Mouse (Mus musculus): ENCODE results near the gene Rnase13. TPM values are rescaled to one million over a fixed set of nuclear protein-coding genes. Genes with fewer than 3 reads are reported as not detected.

Rnase13 gene
- polyA plus RNA-seq, 1 experiment, result not detected

- H3ac ChIP-seq (ENCODE audit: control insufficient read depth, insufficient read length), result no peak overlapping the region
- H3K79me2 ChIP-seq (ENCODE audit: control insufficient read depth, insufficient read depth), result no peaks in the 10 kb centered on the region
- TF ChIP-seq USF1 (IDR thresholded peaks at IDR 0.05; ENCODE audit: low read depth), result no peak
- TF ChIP-seq REST (IDR thresholded peaks at IDR 0.05; ENCODE audit: insufficient read depth, insufficient read length), result no peak
- no peak for TF ChIP-seq TCF12 (IDR thresholded peaks at IDR 0.05; ENCODE audit: insufficient read depth, poor library complexity, severe bottlenecking)
- TF ChIP-seq POLR2AphosphoS2 (IDR thresholded peaks at IDR 0.05; ENCODE audit: insufficient read length, low read depth), result no peak
- TF ChIP-seq CEBPB (IDR thresholded peaks at IDR 0.05; ENCODE audit: insufficient read depth, poor library complexity, severe bottlenecking), result no peak
- no peak for TF ChIP-seq MYOD1 (IDR thresholded peaks at IDR 0.05; ENCODE audit: control insufficient read depth in 1 of 3, insufficient read length in 2 of 3, low read depth in 2 of 3)
- TF ChIP-seq TCF3 (IDR thresholded peaks at IDR 0.05; ENCODE audit: insufficient read length, low read depth), result no peak
- TF ChIP-seq POLR2A (IDR thresholded peaks at IDR 0.05; ENCODE audit: insufficient read length, low read depth), result no peak
- no peak for TF ChIP-seq E2F4 (IDR thresholded peaks at IDR 0.05; ENCODE audit: insufficient read depth)
- TF ChIP-seq MAX (IDR thresholded peaks at IDR 0.05; ENCODE audit: low read depth), result no peak
- TF ChIP-seq SRF (IDR thresholded peaks at IDR 0.05; ENCODE audit: control insufficient read depth, insufficient read length, low read depth), result no peak
- no peak overlapping the region for H3K4me3 ChIP-seq
- no peaks in the 10 kb centered on the region for H3K36me3 ChIP-seq (ENCODE audit: control insufficient read depth, insufficient read depth)
- peak overlapping the region; percentile 25 for H3K4me2 ChIP-seq (ENCODE audit: low read depth)
- H3K27me3 ChIP-seq (ENCODE audit: control insufficient read depth, insufficient read depth, insufficient read length), result no peaks in the 10 kb centered on the region
Measured at GRCm38 (mm10) chr14:51941577-51941976, 19.0 kb upstream of the Rnase13 start.

GRCm38 (mm10) chr14:51940944-51941560 lies 18.5 kb upstream of the Rnase13 start:
- no peak overlapping the region for H3K4me3 ChIP-seq
- no peaks in the 10 kb centered on the region for H3K36me3 ChIP-seq (ENCODE audit: control insufficient read depth, insufficient read depth)
- H3K79me2 ChIP-seq (ENCODE audit: control insufficient read depth, insufficient read depth), result no peaks in the 10 kb centered on the region
- TF ChIP-seq TCF12 (IDR thresholded peaks at IDR 0.05; ENCODE audit: insufficient read depth, poor library complexity, severe bottlenecking) (no peak), USF1 (IDR thresholded peaks at IDR 0.05; ENCODE audit: low read depth) (no peak)
- H3K27me3 ChIP-seq (ENCODE audit: control insufficient read depth, insufficient read depth, insufficient read length), result no peaks in the 10 kb centered on the region
- H3K4me2 ChIP-seq (ENCODE audit: low read depth), result peak overlapping the region; percentile 25
- H3ac ChIP-seq (ENCODE audit: control insufficient read depth, insufficient read length), result no peak overlapping the region

GRCm38 (mm10) chr14:51939005-51939404 lies 16.4 kb upstream of the Rnase13 start:
- H3K79me2 ChIP-seq (ENCODE audit: control insufficient read depth, insufficient read depth), result no peaks in the 10 kb centered on the region
- TF ChIP-seq MYOD1 (IDR thresholded peaks at IDR 0.05; ENCODE audit: control insufficient read depth in 1 of 3, insufficient read length in 2 of 3, low read depth in 2 of 3) (no peak), USF1 (IDR thresholded peaks at IDR 0.05; ENCODE audit: low read depth) (no peak), SRF (IDR thresholded peaks at IDR 0.05; ENCODE audit: control insufficient read depth, insufficient read length, low read depth) (no peak), CEBPB (IDR thresholded peaks at IDR 0.05; ENCODE audit: insufficient read depth, poor library complexity, severe bottlenecking) (no peak), MAX (IDR thresholded peaks at IDR 0.05; ENCODE audit: low read depth) (no peak), POLR2A (IDR thresholded peaks at IDR 0.05; ENCODE audit: insufficient read length, low read depth) (no peak), MYOG (IDR thresholded peaks at IDR 0.05; ENCODE audit: control insufficient read depth in 1 of 3, insufficient read depth in 1 of 3, insufficient read length in 2 of 3, low read depth in 2 of 3) (no peak), E2F4 (IDR thresholded peaks at IDR 0.05; ENCODE audit: insufficient read depth) (no peak), TCF3 (IDR thresholded peaks at IDR 0.05; ENCODE audit: insufficient read length, low read depth) (no peak), REST (IDR thresholded peaks at IDR 0.05; ENCODE audit: insufficient read depth, insufficient read length) (no peak), POLR2AphosphoS2 (IDR thresholded peaks at IDR 0.05; ENCODE audit: insufficient read length, low read depth) (no peak), TCF12 (IDR thresholded peaks at IDR 0.05; ENCODE audit: insufficient read depth, poor library complexity, severe bottlenecking) (no peak)
- no peaks in the 10 kb centered on the region for H3K27me3 ChIP-seq (ENCODE audit: control insufficient read depth, insufficient read depth, insufficient read length)
- H3K36me3 ChIP-seq (ENCODE audit: control insufficient read depth, insufficient read depth), result no peaks in the 10 kb centered on the region
- no peak overlapping the region for H3K4me3 ChIP-seq
- H3K4me2 ChIP-seq (ENCODE audit: low read depth), result no peak overlapping the region
- H3ac ChIP-seq (ENCODE audit: control insufficient read depth, insufficient read length), result no peak overlapping the region

GRCm38 (mm10) chr14:51932092-51933020 lies 9.8 kb upstream of the Rnase13 start:
- Histone ChIP-seq H3ac (ENCODE audit: control insufficient read depth, insufficient read length) (no peak overlapping the region), H3K36me3 (ENCODE audit: control insufficient read depth, insufficient read depth) (no peaks in the 10 kb centered on the region), H3K27me3 (ENCODE audit: control insufficient read depth, insufficient read depth, insufficient read length) (no peaks in the 10 kb centered on the region), H3K4me3 (no peak overlapping the region), H3K4me2 (ENCODE audit: low read depth) (no peak overlapping the region), H3K79me2 (ENCODE audit: control insufficient read depth, insufficient read depth) (no peaks in the 10 kb centered on the region)
- TF ChIP-seq USF1 (IDR thresholded peaks at IDR 0.05; ENCODE audit: low read depth) (no peak), E2F4 (IDR thresholded peaks at IDR 0.05; ENCODE audit: insufficient read depth) (no peak)

- Histone ChIP-seq H3K27me3 (ENCODE audit: control insufficient read depth, insufficient read depth, insufficient read length) (no peaks in the 10 kb centered on the region), H3ac (ENCODE audit: control insufficient read depth, insufficient read length) (no peak overlapping the region), H3K79me2 (ENCODE audit: control insufficient read depth, insufficient read depth) (no peaks in the 10 kb centered on the region), H3K4me3 (peak overlapping the region; percentile 10), H3K4me2 (ENCODE audit: low read depth) (peak overlapping the region; percentile 86), H3K36me3 (ENCODE audit: control insufficient read depth, insufficient read depth) (no peaks in the 10 kb centered on the region)
- TF ChIP-seq MYOG (IDR thresholded peaks at IDR 0.05; ENCODE audit: control insufficient read depth in 1 of 3, insufficient read depth in 1 of 3, insufficient read length in 2 of 3, low read depth in 2 of 3) (no peak), TCF12 (IDR thresholded peaks at IDR 0.05; ENCODE audit: insufficient read depth, poor library complexity, severe bottlenecking) (no peak), POLR2AphosphoS2 (IDR thresholded peaks at IDR 0.05; ENCODE audit: insufficient read length, low read depth) (no peak), POLR2A (IDR thresholded peaks at IDR 0.05; ENCODE audit: insufficient read length, low read depth) (no peak), MAX (IDR thresholded peaks at IDR 0.05; ENCODE audit: low read depth) (no peak), E2F4 (IDR thresholded peaks at IDR 0.05; ENCODE audit: insufficient read depth) (no peak)
Measured at GRCm38 (mm10) chr14:51930824-51931223, 8.3 kb upstream of the Rnase13 start.
